Mouse (Mus musculus): ENCODE data around the gene Cyp4f18.

DNA sequence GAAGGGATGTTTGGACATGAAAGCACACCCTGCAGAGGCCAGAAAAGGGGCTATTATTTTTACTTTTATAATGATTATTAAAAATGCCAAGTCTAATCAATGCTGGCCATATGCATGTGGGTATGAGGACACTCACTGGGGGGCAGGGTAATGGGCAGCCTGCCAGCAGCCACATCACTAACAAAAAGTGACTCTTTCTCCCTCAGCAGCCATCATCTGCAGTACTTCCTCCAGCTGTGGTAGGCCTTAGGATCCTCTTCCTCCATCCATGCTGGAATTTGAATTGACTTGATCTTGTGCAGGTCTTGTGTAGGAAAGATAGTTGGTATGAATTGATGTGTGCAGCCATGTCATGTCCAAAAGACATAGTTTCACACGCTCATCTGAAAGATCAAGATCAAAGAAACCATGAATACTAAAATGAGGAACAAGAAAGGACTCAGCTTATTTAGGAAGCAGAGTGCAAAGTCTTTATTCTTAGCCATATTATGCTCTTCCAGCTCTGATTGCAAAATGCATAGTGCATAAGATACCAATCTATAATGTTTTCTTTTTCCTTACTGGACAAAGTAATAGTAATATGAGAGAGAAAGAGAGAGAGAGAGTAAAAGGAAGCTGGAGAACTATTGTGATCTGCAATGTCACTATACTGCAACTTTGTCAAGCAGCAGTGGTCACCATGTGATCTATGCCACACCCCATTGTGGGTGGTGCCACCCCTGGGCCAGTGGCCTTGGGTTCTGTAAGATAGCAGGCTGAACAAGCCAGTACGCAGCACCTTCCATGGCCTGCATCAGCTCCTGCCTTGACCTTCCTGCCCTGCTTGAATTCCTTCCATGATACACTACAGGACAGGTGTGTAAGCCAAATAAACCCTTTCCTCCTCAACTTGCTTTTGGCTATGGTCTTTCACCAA lies 68.9 kb downstream of the Cyp4f18 start:
- TF ChIP-seq CTCF (IDR thresholded peaks at IDR 0.05; ENCODE audit: low read depth, low read length) (no peak), POLR2A (IDR thresholded peaks at IDR 0.05; ENCODE audit: borderline replicate concordance, low read depth, low read length) (no peak)

All from bone marrow macrophage, adult 2 months (primary cell).